Mouse (Mus musculus): Measurements from ENCODE around the gene Gm20458. TPM values are rescaled to one million over a fixed set of nuclear protein-coding genes. Genes with fewer than 3 reads are reported as not detected.

Gene Gm20458
- polyA plus RNA-seq, 1 experiment from 2014 or later, result 8.1 TPM

DNA sequence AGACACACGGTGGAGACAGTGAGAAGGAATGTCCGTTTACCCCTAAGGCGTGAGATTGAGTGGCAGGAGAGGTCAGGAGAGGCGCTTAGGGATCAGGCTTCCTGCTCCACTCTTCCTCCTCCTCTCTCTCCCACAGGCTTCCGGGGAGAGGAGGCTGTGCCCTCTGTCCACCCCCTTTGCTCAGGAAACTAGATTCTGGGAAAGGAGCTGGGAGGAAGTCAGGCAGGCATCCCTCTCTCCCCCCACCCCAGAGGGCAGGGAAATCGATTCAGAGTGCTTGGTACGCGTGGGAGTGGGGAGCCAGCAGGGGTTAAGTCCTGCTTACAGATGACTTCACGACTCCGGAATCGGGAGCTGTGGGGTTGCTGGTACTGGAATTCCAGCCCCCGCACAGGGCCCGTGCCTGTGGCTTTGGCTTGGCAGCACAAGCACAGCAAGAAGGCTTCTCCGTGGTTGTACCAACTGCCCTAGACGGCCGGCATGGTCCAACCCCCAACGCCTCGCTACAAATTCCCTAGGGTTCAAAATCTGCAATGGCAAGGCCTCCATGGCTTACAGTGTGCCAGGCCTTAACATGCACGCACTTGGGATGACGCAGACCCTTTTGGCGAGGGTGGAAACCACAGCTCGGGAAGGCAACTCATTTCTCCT lies 28.1 kb upstream of the Gm20458 start:
- Histone ChIP-seq H3K9me3 (ENCODE audit: low read length) (no peaks in the 10 kb centered on the region), H3K27me3 (ENCODE audit: insufficient read depth, low read length) (no peaks in the 10 kb centered on the region), H3K4me3 (ENCODE audit: low read length) (peak overlapping the region; percentile 15; the same call in 1 of the 2 replicates), H3K4me2 (replicated peaks; ENCODE audit: low read depth, low read length) (peak overlapping the region; percentile 39), H3K9ac (replicated peaks; ENCODE audit: low read length) (peak overlapping the region; percentile 51), H3K4me1 (ENCODE audit: insufficient read depth, low read length) (peaks cover 84% of the 10 kb centered on the region), H3K36me3 (ENCODE audit: insufficient read depth, low read length) (0 out of 2 replicates have a peak, but pooled peaks cover 14% of the 10 kb centered on the region), H3K27ac (ENCODE audit: low read length) (peak overlapping the region; percentile 95)
- 12% methylated on average over 22 of the region's 22 CpGs for WGBS
- 0 out of 2 replicates have a peak, but pooled peaks have one; percentile 3 for ATAC-seq (ENCODE audit: low FRiP score, low TSS enrichment)

- WGBS, result 62% methylated on average over 9 of the region's 9 CpGs
- no peak overlapping the region for H3K4me3 ChIP-seq (ENCODE audit: low read length)
- H3K9ac ChIP-seq (replicated peaks; ENCODE audit: low read length), result peak overlapping the region; percentile 51; the same call in 1 of the 2 replicates
- no peaks in the 10 kb centered on the region for H3K9me3 ChIP-seq (ENCODE audit: low read length)
- peak overlapping the region; percentile 39 for H3K4me2 ChIP-seq (replicated peaks; ENCODE audit: low read depth, low read length)
- no peaks in the 10 kb centered on the region for H3K27me3 ChIP-seq (ENCODE audit: insufficient read depth, low read length)
- ATAC-seq (ENCODE audit: low FRiP score, low TSS enrichment), result 0 out of 2 replicates have a peak, but pooled peaks have one; percentile 13
- H3K36me3 ChIP-seq (ENCODE audit: insufficient read depth, low read length), result 0 out of 2 replicates have a peak, but pooled peaks cover 7% of the 10 kb centered on the region
- H3K27ac ChIP-seq (ENCODE audit: low read length), result peak overlapping the region; percentile 95
- H3K4me1 ChIP-seq (ENCODE audit: insufficient read depth, low read length), result peaks cover 91% of the 10 kb centered on the region
Measured at GRCm38 (mm10) chr2:164433278-164433895, 27.4 kb upstream of the Gm20458 start.

DNA sequence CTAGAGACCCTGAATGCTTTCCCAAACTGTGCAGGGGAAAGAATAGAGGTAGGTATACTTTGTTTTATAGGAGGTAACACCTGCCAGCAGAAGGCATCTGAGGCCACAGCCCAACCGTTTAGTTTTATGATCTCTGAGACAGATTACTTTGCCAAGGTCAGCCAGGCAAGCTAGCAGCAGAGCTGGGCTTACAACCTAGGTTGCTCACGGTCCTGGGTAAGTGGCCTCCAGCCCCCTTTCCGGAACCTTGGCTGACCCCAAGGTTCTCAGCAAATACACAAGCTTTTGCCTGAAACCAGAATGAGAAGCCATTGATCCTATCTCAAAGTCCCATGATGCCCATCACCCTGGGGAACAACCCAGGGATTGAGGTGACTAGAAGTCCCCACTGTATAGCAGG lies 26.1 kb upstream of the Gm20458 start:
- no peak for ATAC-seq (ENCODE audit: low FRiP score, low TSS enrichment)
- Histone ChIP-seq H3K27ac (ENCODE audit: low read length) (peak overlapping the region; percentile 95), H3K27me3 (ENCODE audit: insufficient read depth, low read length) (no peaks in the 10 kb centered on the region), H3K4me1 (ENCODE audit: insufficient read depth, low read length) (peaks cover 96% of the 10 kb centered on the region), H3K4me3 (ENCODE audit: low read length) (no peak overlapping the region), H3K9me3 (ENCODE audit: low read length) (no peaks in the 10 kb centered on the region), H3K9ac (replicated peaks; ENCODE audit: low read length) (no peak overlapping the region), H3K36me3 (ENCODE audit: insufficient read depth, low read length) (no peaks in the 10 kb centered on the region), H3K4me2 (replicated peaks; ENCODE audit: low read depth, low read length) (0 out of 2 replicates have a peak overlapping the region, but pooled peaks have one; percentile 3)
- 18% methylated on average over 3 of the region's 3 CpGs for WGBS

DNA sequence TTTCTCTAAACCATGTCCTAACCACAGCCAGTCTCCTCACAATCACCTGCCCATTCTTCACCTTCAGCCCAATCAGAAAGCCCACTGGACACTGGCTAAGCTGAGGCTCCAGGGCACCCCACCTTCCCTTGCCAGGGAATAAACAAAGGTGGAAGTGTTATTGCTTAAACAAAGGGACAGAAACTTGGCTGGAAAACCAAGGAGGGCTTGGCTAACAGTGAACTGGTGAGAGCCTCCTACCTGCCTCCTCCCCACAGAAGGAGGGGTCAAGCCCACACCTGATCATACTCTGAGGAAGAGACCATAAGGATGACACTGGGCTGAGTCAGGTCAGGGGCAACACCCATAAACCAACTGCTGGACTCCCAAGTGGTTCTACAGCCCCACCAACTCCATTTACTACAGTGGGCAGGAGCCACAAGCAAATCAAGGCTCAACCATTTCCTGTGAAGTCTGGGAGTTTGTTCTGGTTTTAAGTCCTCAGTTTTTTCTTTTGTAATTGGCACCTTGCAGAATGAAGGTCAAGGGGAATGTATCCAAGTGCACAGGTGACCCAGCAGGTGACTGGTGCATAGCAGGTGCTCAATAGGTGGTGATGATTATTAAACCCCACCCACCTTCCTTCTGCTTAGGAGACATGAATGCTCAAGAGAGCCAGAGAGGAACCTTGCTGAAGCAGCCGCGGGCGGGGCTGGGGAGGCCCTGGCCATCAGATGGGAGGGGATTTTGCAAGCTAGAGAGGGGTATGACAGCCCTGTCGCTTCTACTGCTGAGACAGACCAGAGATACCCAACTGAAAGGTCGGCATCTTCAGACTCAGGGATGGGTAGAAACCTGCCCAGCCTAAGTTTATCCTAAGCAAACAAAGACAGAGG lies 25.3 kb upstream of the Gm20458 start:
- ATAC-seq (ENCODE audit: low FRiP score, low TSS enrichment), result no peak
- H3K36me3 ChIP-seq (ENCODE audit: insufficient read depth, low read length), result no peaks in the 10 kb centered on the region
- no peaks in the 10 kb centered on the region for H3K9me3 ChIP-seq (ENCODE audit: low read length)
- peak overlapping the region; percentile 95 for H3K27ac ChIP-seq (ENCODE audit: low read length)
- peaks cover 100% of the 10 kb centered on the region for H3K4me1 ChIP-seq (ENCODE audit: insufficient read depth, low read length)
- peak overlapping the region; percentile 12; the same call in 1 of the 2 replicates for H3K9ac ChIP-seq (replicated peaks; ENCODE audit: low read length)
- 15% methylated on average over 5 of the region's 5 CpGs for WGBS
- peak overlapping the region; percentile 45 for H3K4me2 ChIP-seq (replicated peaks; ENCODE audit: low read depth, low read length)
- no peak overlapping the region for H3K4me3 ChIP-seq (ENCODE audit: low read length)
- H3K27me3 ChIP-seq (ENCODE audit: insufficient read depth, low read length), result no peaks in the 10 kb centered on the region

DNA sequence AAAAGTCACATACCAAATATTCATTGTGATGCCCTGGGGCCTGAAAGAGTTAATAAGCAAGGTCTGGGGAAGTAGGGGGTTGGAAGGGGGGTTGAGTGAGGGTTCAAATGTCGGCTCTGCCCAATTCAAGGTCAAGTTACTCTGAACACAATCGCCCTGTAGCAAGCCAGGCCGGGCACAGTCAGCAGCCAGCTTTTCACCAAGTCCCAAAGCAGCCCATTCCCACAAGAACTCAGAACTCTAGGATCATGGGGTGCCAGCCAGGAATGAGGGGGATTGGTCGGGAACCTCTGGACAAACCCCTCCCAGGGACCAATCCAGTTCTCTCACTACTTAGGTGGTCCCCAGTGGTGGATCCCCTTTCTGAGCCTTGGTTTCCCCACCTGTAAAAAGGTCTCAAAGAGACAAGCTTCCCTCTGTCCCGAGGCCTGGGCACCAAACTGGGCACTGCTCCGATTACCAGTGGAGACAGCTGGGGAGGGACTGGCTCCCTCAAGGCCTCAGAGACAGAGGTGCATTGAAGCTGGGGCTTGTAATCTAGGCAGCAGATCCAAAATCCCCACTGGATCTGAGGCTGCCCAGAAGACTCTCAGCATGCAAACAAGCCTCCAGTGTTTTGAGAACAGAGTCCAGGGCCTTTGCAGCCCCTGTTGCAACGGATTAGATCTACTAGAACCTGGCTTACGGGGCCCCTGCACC lies 24.4 kb upstream of the Gm20458 start:
- H3K4me2 ChIP-seq (replicated peaks; ENCODE audit: low read depth, low read length), result peak overlapping the region; percentile 45
- H3K4me3 ChIP-seq (ENCODE audit: low read length), result peak overlapping the region; percentile 16; the same call in 1 of the 2 replicates
- no peaks in the 10 kb centered on the region for H3K9me3 ChIP-seq (ENCODE audit: low read length)
- no peaks in the 10 kb centered on the region for H3K36me3 ChIP-seq (ENCODE audit: insufficient read depth, low read length)
- H3K4me1 ChIP-seq (ENCODE audit: insufficient read depth, low read length), result peaks cover 100% of the 10 kb centered on the region
- H3K9ac ChIP-seq (replicated peaks; ENCODE audit: low read length), result peak overlapping the region; percentile 59
- no peak for ATAC-seq (ENCODE audit: low FRiP score, low TSS enrichment)
- 11% methylated on average over 8 of the region's 8 CpGs for WGBS
- no peaks in the 10 kb centered on the region for H3K27me3 ChIP-seq (ENCODE audit: insufficient read depth, low read length)
- H3K27ac ChIP-seq (ENCODE audit: low read length), result peak overlapping the region; percentile 95

DNA sequence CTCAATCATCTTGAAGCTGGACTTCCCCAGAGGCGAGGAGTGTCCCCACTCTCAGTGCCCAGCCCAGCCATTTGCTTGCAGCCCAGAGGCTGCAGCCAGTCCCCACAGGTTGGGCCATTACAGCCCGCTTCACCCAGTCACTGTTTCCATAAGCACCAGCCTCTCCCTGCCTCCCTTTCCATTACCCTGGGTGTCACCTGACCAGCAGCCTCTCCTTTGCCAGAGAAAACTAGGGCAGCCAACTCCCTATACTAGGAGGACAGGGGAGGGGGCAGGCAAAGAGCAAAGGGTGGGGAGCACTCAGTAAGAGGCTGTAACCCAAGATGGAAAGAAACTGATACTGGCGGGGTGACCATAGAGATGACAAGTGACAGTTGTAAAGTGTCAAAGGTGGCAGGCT lies 23.8 kb upstream of the Gm20458 start:
- peak overlapping the region; percentile 45 for H3K4me2 ChIP-seq (replicated peaks; ENCODE audit: low read depth, low read length)
- H3K9me3 ChIP-seq (ENCODE audit: low read length), result no peaks in the 10 kb centered on the region
- no peaks in the 10 kb centered on the region for H3K36me3 ChIP-seq (ENCODE audit: insufficient read depth, low read length)
- peak overlapping the region; percentile 59 for H3K9ac ChIP-seq (replicated peaks; ENCODE audit: low read length)
- peak overlapping the region; percentile 95 for H3K27ac ChIP-seq (ENCODE audit: low read length)
- H3K4me3 ChIP-seq (ENCODE audit: low read length), result peak overlapping the region; percentile 16; the same call in 1 of the 2 replicates
- no peaks in the 10 kb centered on the region for H3K27me3 ChIP-seq (ENCODE audit: insufficient read depth, low read length)
- peaks cover 96% of the 10 kb centered on the region for H3K4me1 ChIP-seq (ENCODE audit: insufficient read depth, low read length)
- WGBS, result 32% methylated on average over 3 of the region's 3 CpGs
- peak; percentile 62 for ATAC-seq (ENCODE audit: low FRiP score, low TSS enrichment)

DNA sequence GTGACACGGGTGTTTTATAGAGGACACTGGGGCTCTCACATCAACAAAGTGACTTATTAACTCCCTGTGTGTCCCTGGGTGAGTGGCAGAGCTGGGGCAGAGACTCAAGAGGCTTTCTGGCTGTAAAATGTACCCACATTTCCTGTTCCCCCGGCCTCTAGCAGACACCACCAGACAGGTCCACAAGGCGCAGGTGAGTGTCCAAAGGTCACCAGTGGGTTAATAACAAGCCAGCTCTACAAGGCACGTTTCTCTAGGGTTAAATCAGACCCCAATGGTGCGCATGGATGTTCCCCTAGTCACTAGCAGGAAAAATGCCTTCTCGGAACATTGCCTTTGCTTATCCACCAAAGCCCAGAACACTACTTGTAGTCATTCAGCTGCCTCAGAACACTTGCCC lies 23.1 kb upstream of the Gm20458 start:
- H3K9ac ChIP-seq (replicated peaks; ENCODE audit: low read length), result no peak overlapping the region
- peak overlapping the region; percentile 95 for H3K27ac ChIP-seq (ENCODE audit: low read length)
- H3K36me3 ChIP-seq (ENCODE audit: insufficient read depth, low read length), result no peaks in the 10 kb centered on the region
- peak overlapping the region; percentile 45 for H3K4me2 ChIP-seq (replicated peaks; ENCODE audit: low read depth, low read length)
- 19% methylated on average over 6 of the region's 6 CpGs for WGBS
- ATAC-seq (ENCODE audit: low FRiP score, low TSS enrichment), result peak; percentile 22; the same call in 1 of the 2 replicates
- no peaks in the 10 kb centered on the region for H3K9me3 ChIP-seq (ENCODE audit: low read length)
- H3K4me3 ChIP-seq (ENCODE audit: low read length), result 0 out of 2 replicates have a peak overlapping the region, but pooled peaks have one; percentile 16
- no peaks in the 10 kb centered on the region for H3K27me3 ChIP-seq (ENCODE audit: insufficient read depth, low read length)
- H3K4me1 ChIP-seq (ENCODE audit: insufficient read depth, low read length), result peaks cover 88% of the 10 kb centered on the region

GRCm38 (mm10) chr2:164438257-164438656 lies 22.5 kb upstream of the Gm20458 start:
- Histone ChIP-seq H3K27me3 (ENCODE audit: insufficient read depth, low read length) (no peaks in the 10 kb centered on the region), H3K4me3 (ENCODE audit: low read length) (peak overlapping the region; percentile 16), H3K9ac (replicated peaks; ENCODE audit: low read length) (0 out of 2 replicates have a peak overlapping the region, but pooled peaks have one; percentile 39), H3K36me3 (ENCODE audit: insufficient read depth, low read length) (no peaks in the 10 kb centered on the region), H3K4me1 (ENCODE audit: insufficient read depth, low read length) (peaks cover 83% of the 10 kb centered on the region), H3K27ac (ENCODE audit: low read length) (peak overlapping the region; percentile 95), H3K9me3 (ENCODE audit: low read length) (no peaks in the 10 kb centered on the region), H3K4me2 (replicated peaks; ENCODE audit: low read depth, low read length) (peak overlapping the region; percentile 45)
- no peak for ATAC-seq (ENCODE audit: low FRiP score, low TSS enrichment)
- WGBS, result 24% methylated on average over 8 of the region's 8 CpGs

GRCm38 (mm10) chr2:164439001-164439421 lies 21.8 kb upstream of the Gm20458 start:
- H3K27me3 ChIP-seq (ENCODE audit: insufficient read depth, low read length), result no peaks in the 10 kb centered on the region
- peak overlapping the region; percentile 95 for H3K27ac ChIP-seq (ENCODE audit: low read length)
- 65% methylated on average over 3 of the region's 3 CpGs for WGBS
- peaks cover 83% of the 10 kb centered on the region for H3K4me1 ChIP-seq (ENCODE audit: insufficient read depth, low read length)
- H3K9me3 ChIP-seq (ENCODE audit: low read length), result no peaks in the 10 kb centered on the region
- H3K36me3 ChIP-seq (ENCODE audit: insufficient read depth, low read length), result no peaks in the 10 kb centered on the region
- H3K4me2 ChIP-seq (replicated peaks; ENCODE audit: low read depth, low read length), result peak overlapping the region; percentile 45
- no peak for ATAC-seq (ENCODE audit: low FRiP score, low TSS enrichment)
- H3K9ac ChIP-seq (replicated peaks; ENCODE audit: low read length), result peak overlapping the region; percentile 39; the same call in 1 of the 2 replicates
- H3K4me3 ChIP-seq (ENCODE audit: low read length), result peak overlapping the region; percentile 16
